ENCODE assay signal across 15 mouse cellular contexts in genomic region chr17:50570681-50571398, GRCm38 (mm10).
DNase-seq lines count a peak whose midpoint lies in the region.
"Had no signal": no experiment of that assay in that cellular context is flagged by ENCODE, and none has a peak within 500 bp of the region (broad histone marks: within the 10 kb centered on the region; RNA-seq: fewer than 3 reads in every experiment).

No protein-coding gene starts in this region.

- DNase-seq in 416B (ENCODE audit: low read depth): peak; percentile 47
- DNase-seq in CD4-positive, CD25-positive, alpha-beta regulatory T cell, adult 2 months (ENCODE audit: low read depth, low spot score): peak; percentile 74
- DNase-seq in induced T-regulatory cell, adult 2 months (ENCODE audit: low read depth): peak; percentile 84
- peak; percentile 72 to 74 for DNase-seq in natural killer cell, adult 2 months (ENCODE audit: low spot score in 2 of 2)
- DNase-seq in neural tube, embryonic 10.5 days (ENCODE audit: extremely low spot score, low spot score): no peak
- DNase-seq in left cerebral cortex, postnatal 36 days (ENCODE audit: low spot score in 2 of 2): no peak
- no peak for DNase-seq in frontal cortex, postnatal 10 days (ENCODE audit: low spot score in 2 of 2)
- DNase-seq: cerebellum, postnatal 10 days; gastrocnemius, postnatal 10 days; heart, postnatal 36 days; kidney, adult 18-20 months; kidney, postnatal 36 days; lung, postnatal 14 days; right cerebral cortex, adult 18-20 months; thymus, adult 18-20 months had no signal

- intact Hi-C loops in left cerebral cortex, postnatal 36 days (cut with DNase I): no loop called here

Comparison
In these comparisons a context has a peak if more than half of its experiments do, and no peak if none do; other contexts are left out.
1. DNase-seq: peak in 416B (single experiment), CD4-positive, CD25-positive, alpha-beta regulatory T cell, adult 2 months (single experiment), induced T-regulatory cell, adult 2 months (single experiment) and natural killer cell, adult 2 months (2 of 2); none in neural tube, embryonic 10.5 days (single experiment), left cerebral cortex, postnatal 36 days (0 of 2) and frontal cortex, postnatal 10 days (0 of 2).